Mouse (Mus musculus) midbrain, embryonic 15.5 days (tissue): ENCODE data around the gene Ptprg. TPM values are rescaled to one million over a fixed set of nuclear protein-coding genes. Genes with fewer than 3 reads are reported as not detected.

Experiments used
- ATAC-seq: fragments of 200-750 bp; cut with Nextera tagmentation; replicated peaks from 2 replicates; pipeline ENCODE4 v1.8.0; 2017; ENCODE audit warnings: moderate TSS enrichment
- H3K27ac ChIP-seq: fragments of 300-500 bp; sonication (generic); 2 replicates; pipeline ENCODE4 v1.5.1; 2015; ENCODE audit warnings: mild to moderate bottlenecking, inconsistent platforms
- H3K27me3 ChIP-seq: fragments of 300-500 bp; sonication (generic); replicated peaks from 2 replicates; pipeline ENCODE4 v1.6.1; 2015; ENCODE audit warnings: inconsistent platforms
- H3K36me3 ChIP-seq: fragments of 300-500 bp; sonication (generic); replicated peaks from 2 replicates; pipeline ENCODE4 v1.6.1; 2015; ENCODE audit warnings: inconsistent platforms
- H3K4me1 ChIP-seq: fragments of 300-500 bp; sonication (generic); 2 replicates; pipeline ENCODE4 v1.6.1; 2015; ENCODE audit warnings: inconsistent platforms
- H3K4me2 ChIP-seq: fragments of 300-500 bp; sonication (generic); 2 replicates; pipeline ENCODE4 v1.6.1; 2015; ENCODE audit warnings: inconsistent platforms, mild to moderate bottlenecking, moderate library complexity
- H3K4me3 ChIP-seq: fragments of 300-500 bp; sonication (generic); 2 replicates; pipeline ENCODE4 v1.5.1; 2015; ENCODE audit warnings: mild to moderate bottlenecking, inconsistent platforms
- H3K9ac ChIP-seq: fragments of 300-500 bp; sonication (generic); 2 replicates; pipeline ENCODE4 v1.6.1; 2015; ENCODE audit warnings: mild to moderate bottlenecking, inconsistent platforms
- H3K9me3 ChIP-seq: fragments of 300-500 bp; sonication (generic); 2 replicates; pipeline ENCODE4 v1.6.1; 2016; ENCODE audit warnings: inconsistent platforms
- WGBS: fragments of 180-500 bp; shearing (Covaris S2); methylation state at CpG from one replicate; pipeline ENCODE4 v1.1.7; 2015; ENCODE audit warnings: mixed read lengths; 5-methylcytosine and 5-hydroxymethylcytosine counted together
- polyA plus RNA-seq: library from polyadenylated mRNA; unstranded; fragments of >200 nt; fragmentation: Nextera tagmentation; extraction: Ambion mirVana; gene quantifications from 2 replicates; pipeline ENCODE4 v1.2.1, GENCODE M21; 2015

The Ptprg gene
- polyA plus RNA-seq, 1 experiment from 2014 or later, result 43.3 TPM

GRCm38 (mm10) chr14:11984086-11984485 is 430.8 kb downstream of the Ptprg start:
- Histone ChIP-seq H3K9me3 (no peaks in the 10 kb centered on the region), H3K4me1 (peaks cover 15% of the 10 kb centered on the region), H3K36me3 (no peaks in the 10 kb centered on the region), H3K9ac (no peak overlapping the region), H3K27me3 (no peaks in the 10 kb centered on the region), H3K27ac (no peak overlapping the region), H3K4me3 (no peak overlapping the region), H3K4me2 (no peak overlapping the region)
- no peak for ATAC-seq
- 69% methylated on average over 3 of the region's 3 CpGs for WGBS

GRCm38 (mm10) chr14:11988975-11989374 is 435.6 kb downstream of the Ptprg start:
- ATAC-seq, result no peak

DNA sequence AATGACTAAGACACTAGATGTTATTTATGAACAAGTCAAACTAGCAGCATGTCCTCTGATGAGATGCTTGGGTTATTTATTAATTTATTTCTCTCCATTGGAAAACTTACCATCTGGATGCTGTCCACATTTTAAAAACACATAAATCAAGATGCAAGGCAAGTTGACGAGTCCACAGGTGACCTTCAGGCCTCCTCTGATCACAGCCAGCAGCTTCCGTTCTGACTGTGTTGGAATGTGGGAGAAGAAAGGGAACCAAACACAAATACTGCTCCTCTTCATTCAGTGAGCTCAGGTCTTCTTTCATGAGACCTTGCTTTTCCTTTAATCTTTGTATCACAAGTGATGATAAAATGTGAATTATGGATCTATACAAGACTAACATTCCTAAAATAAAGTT is 437.8 kb downstream of the Ptprg start:
- no peak for ATAC-seq
- Histone ChIP-seq H3K36me3 (no peaks in the 10 kb centered on the region), H3K4me3 (no peak overlapping the region), H3K9me3 (no peaks in the 10 kb centered on the region), H3K4me2 (no peak overlapping the region), H3K9ac (no peak overlapping the region), H3K27ac (no peak overlapping the region), H3K4me1 (no peaks in the 10 kb centered on the region), H3K27me3 (no peaks in the 10 kb centered on the region)
- WGBS, result 84% methylated on average over 2 of the region's 2 CpGs

More at GRCm38 (mm10) chr14:11988975-11989374, 435.6 kb downstream of the Ptprg start:
- Histone ChIP-seq H3K27ac (no peak overlapping the region), H3K4me3 (no peak overlapping the region), H3K9ac (no peak overlapping the region), H3K4me1 (0 out of 2 replicates have a peak, but pooled peaks cover 3% of the 10 kb centered on the region), H3K4me2 (no peak overlapping the region), H3K36me3 (no peaks in the 10 kb centered on the region), H3K27me3 (no peaks in the 10 kb centered on the region), H3K9me3 (no peaks in the 10 kb centered on the region)
- 62% methylated on average over 2 of the region's 2 CpGs for WGBS

DNA sequence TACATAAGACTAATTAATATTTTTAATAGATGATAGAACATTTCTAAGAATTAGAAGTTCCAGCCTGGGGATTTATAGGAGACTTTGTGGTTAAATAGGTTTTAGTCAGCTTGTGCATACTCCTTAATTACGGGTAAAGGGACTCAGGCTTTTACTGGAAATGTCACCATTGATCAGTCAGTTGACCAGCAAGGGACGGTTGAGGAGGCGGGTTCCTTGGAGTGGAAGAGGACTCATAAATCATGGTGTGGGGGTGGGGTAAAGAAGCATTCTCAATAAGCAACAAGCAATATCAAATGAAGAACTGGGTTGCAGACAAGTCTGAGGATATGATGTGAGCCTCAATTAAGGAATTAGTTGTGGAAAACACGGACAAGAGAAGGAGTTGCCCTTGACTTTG is 438.8 kb downstream of the Ptprg start:
- H3K4me2 ChIP-seq, result no peak overlapping the region
- no peak overlapping the region for H3K9ac ChIP-seq
- H3K27me3 ChIP-seq, result no peaks in the 10 kb centered on the region
- no peaks in the 10 kb centered on the region for H3K4me1 ChIP-seq
- 84% methylated on average over 4 of the region's 4 CpGs for WGBS
- no peak overlapping the region for H3K4me3 ChIP-seq
- no peaks in the 10 kb centered on the region for H3K36me3 ChIP-seq
- no peak overlapping the region for H3K27ac ChIP-seq
- no peak for ATAC-seq
- H3K9me3 ChIP-seq, result no peaks in the 10 kb centered on the region

- ATAC-seq, result no peak
- H3K27ac ChIP-seq, result no peak overlapping the region
- no peak overlapping the region for H3K9ac ChIP-seq
- no peak overlapping the region for H3K4me3 ChIP-seq
- no peak overlapping the region for H3K4me2 ChIP-seq
- no peaks in the 10 kb centered on the region for H3K27me3 ChIP-seq
- no peaks in the 10 kb centered on the region for H3K36me3 ChIP-seq
- 94% methylated on average over 6 of the region's 6 CpGs for WGBS
- H3K9me3 ChIP-seq, result no peaks in the 10 kb centered on the region
- no peaks in the 10 kb centered on the region for H3K4me1 ChIP-seq
These were observed 439.2 kb downstream of the Ptprg start for GRCm38 (mm10) chr14:11992534-11992933.

DNA sequence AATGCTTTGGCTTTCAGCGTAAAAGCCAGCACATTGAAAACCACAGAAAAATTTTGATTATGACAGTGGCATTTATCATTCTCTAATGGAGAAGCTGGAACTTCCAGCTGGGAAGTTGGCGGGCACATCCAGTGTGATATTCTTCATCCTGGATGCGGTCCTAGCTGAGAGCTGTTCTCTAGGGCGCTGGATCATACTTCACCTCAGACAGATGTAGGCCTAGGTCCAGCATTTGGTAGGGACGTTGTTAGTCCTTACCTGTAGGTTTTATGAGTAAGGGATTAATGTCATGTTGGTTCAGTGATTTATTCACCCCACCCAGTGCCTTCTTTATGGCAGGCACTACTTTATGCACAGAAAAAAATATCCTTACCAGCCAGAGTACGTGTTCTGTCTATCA is 444.2 kb downstream of the Ptprg start:
- Histone ChIP-seq H3K36me3 (no peaks in the 10 kb centered on the region), H3K9ac (no peak overlapping the region), H3K4me2 (no peak overlapping the region), H3K4me3 (no peak overlapping the region), H3K27me3 (no peaks in the 10 kb centered on the region), H3K27ac (no peak overlapping the region), H3K4me1 (no peaks in the 10 kb centered on the region), H3K9me3 (no peaks in the 10 kb centered on the region)
- WGBS, result 85% methylated on average over 6 of the region's 6 CpGs
- ATAC-seq, result no peak

DNA sequence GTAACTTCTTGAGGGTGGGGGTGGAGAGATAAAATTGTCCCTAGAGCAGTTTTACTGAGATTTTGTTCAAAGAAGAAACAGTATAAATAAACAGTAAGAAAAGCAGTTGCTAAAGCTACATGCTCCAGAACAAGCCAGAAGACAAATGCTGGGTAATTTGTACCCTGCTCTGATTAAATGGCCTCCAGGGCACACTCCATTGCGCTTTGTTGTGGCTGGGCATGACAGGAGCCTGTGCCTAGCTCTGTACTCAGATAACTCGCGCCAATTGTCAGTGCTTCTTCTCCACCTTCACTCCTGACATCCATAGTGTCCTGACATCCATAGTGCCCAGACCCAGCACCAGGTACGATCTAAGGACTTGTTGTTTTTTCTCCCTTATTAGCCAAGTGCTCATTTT is 445.1 kb downstream of the Ptprg start:
- ATAC-seq, result no peak
- H3K36me3 ChIP-seq, result no peaks in the 10 kb centered on the region
- H3K27ac ChIP-seq, result no peak overlapping the region
- no peaks in the 10 kb centered on the region for H3K9me3 ChIP-seq
- no peaks in the 10 kb centered on the region for H3K27me3 ChIP-seq
- no peak overlapping the region for H3K4me2 ChIP-seq
- no peak overlapping the region for H3K4me3 ChIP-seq
- no peaks in the 10 kb centered on the region for H3K4me1 ChIP-seq
- no peak overlapping the region for H3K9ac ChIP-seq
- 89% methylated on average over 4 of the region's 4 CpGs for WGBS

GRCm38 (mm10) chr14:12004061-12004460 is 450.7 kb downstream of the Ptprg start:
- Histone ChIP-seq H3K4me2 (no peak overlapping the region), H3K27me3 (no peaks in the 10 kb centered on the region), H3K27ac (no peak overlapping the region), H3K36me3 (no peaks in the 10 kb centered on the region), H3K9ac (no peak overlapping the region), H3K9me3 (no peaks in the 10 kb centered on the region), H3K4me3 (no peak overlapping the region), H3K4me1 (no peaks in the 10 kb centered on the region)
- WGBS, result 92% methylated on average over 4 of the region's 4 CpGs
- no peak for ATAC-seq

- H3K9me3 ChIP-seq, result no peaks in the 10 kb centered on the region
- no peak overlapping the region for H3K4me2 ChIP-seq
- no peak overlapping the region for H3K9ac ChIP-seq
- 76% methylated on average over 5 of the region's 5 CpGs for WGBS
- no peak overlapping the region for H3K4me3 ChIP-seq
- no peaks in the 10 kb centered on the region for H3K36me3 ChIP-seq
- ATAC-seq, result no peak
- H3K27me3 ChIP-seq, result no peaks in the 10 kb centered on the region
- no peaks in the 10 kb centered on the region for H3K4me1 ChIP-seq
- H3K27ac ChIP-seq, result no peak overlapping the region
These were observed 458.4 kb downstream of the Ptprg start for GRCm38 (mm10) chr14:12011766-12012165.

DNA sequence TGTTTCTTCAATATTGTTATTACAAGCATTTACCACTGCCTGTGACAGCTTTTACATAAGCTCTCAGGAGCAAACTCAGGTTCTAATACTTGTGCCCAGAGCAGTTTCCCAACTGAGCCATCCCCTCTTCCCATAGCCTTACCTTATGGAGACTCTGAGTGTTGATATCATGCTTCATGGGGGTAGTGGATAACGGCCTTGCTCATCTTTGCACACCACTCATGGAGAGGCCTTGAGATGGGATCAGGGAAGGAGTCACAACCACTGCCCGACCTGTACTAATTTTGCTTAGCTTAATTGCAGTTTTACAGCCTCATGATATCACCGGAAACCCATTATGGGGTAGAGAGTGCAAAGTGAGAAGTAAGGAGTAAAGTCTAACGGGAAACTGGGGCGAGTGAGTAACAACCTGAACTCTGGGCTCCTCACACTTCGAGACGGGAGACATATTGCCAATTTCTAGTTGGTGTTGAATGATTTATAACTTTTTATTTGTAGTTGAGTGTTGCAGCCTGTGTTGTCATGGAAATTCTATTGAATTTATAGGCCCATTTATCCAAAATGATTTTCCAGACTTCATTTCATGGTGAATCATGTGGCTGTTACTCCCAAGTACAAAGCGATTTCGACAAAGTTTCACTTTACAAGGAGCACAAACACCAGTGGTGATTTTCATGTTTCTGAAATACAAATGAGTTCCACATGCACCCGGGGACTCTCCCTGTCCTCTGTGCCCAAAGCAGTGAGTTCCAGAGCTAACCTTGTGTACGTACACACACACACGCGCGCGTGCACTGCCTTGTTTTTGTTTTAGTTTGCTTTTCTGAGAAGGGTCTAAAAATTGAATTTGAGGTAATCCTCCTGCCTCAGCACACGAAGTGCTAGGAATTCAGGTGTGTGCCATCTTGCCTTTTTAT is 472.7 kb downstream of the Ptprg start:
- H3K4me1 ChIP-seq, result no peaks in the 10 kb centered on the region
- 91% methylated on average over 16 of the region's 16 CpGs for whole genome bisulfite sequencing
- no peak for ATAC-seq
- H3K9me3 ChIP-seq, result no peaks in the 10 kb centered on the region
- no peak overlapping the region for H3K4me3 ChIP-seq
- H3K36me3 ChIP-seq, result no peaks in the 10 kb centered on the region
- H3K9ac ChIP-seq, result no peak overlapping the region
- H3K27ac ChIP-seq, result no peak overlapping the region
- no peak overlapping the region for H3K4me2 ChIP-seq
- H3K27me3 ChIP-seq, result no peaks in the 10 kb centered on the region

DNA sequence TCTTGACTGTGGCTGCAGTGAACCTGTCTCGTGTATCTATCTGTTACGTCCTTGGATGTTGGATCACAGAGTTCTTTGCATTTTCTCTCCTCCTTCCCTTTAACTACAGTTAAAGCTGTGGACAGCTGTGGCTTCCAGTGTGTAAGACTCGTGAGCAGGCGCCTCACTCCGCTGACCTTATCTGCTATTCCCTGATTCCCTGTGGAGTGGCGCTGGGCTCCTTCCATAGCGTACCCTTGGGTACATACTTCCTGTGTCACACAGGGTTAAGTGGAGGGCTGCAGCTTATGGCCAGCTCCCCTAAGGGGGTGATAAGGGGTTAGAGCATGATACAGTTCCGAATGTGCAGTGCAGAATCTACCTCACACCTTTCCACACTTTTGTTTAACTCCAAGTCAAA is 473.9 kb downstream of the Ptprg start:
- H3K27me3 ChIP-seq, result no peaks in the 10 kb centered on the region
- no peak overlapping the region for H3K4me2 ChIP-seq
- ATAC-seq, result no peak
- H3K9me3 ChIP-seq, result no peaks in the 10 kb centered on the region
- no peak overlapping the region for H3K4me3 ChIP-seq
- H3K27ac ChIP-seq, result no peak overlapping the region
- H3K4me1 ChIP-seq, result no peaks in the 10 kb centered on the region
- WGBS, result 83% methylated on average over 8 of the region's 8 CpGs
- no peak overlapping the region for H3K9ac ChIP-seq
- no peaks in the 10 kb centered on the region for H3K36me3 ChIP-seq

- no peaks in the 10 kb centered on the region for H3K27me3 ChIP-seq
- H3K4me2 ChIP-seq, result no peak overlapping the region
- ATAC-seq, result no peak
- H3K9me3 ChIP-seq, result no peaks in the 10 kb centered on the region
- no peaks in the 10 kb centered on the region for H3K36me3 ChIP-seq
- no peak overlapping the region for H3K9ac ChIP-seq
- 67% methylated on average over 2 of the region's 2 CpGs for WGBS
- H3K27ac ChIP-seq, result no peak overlapping the region
- no peak overlapping the region for H3K4me3 ChIP-seq
- H3K4me1 ChIP-seq, result no peaks in the 10 kb centered on the region
These were observed 476.6 kb downstream of the Ptprg start for GRCm38 (mm10) chr14:12029926-12030325.
